Mouse (Mus musculus): Measurements from ENCODE around the gene B3gat3. TPM values are rescaled to one million over a fixed set of nuclear protein-coding genes. Genes with fewer than 3 reads are reported as not detected.

The B3gat3 gene
- polyA plus RNA-seq, 1 experiment from 2014 or later: 88.7 TPM

- 96% methylated on average over 2 of the region's 2 CpGs for WGBS
Observed at GRCm38 (mm10) chr19:8975491-8975890, 55.3 kb downstream of the B3gat3 start.

GRCm38 (mm10) chr19:8976535-8976934 lies 56.4 kb downstream of the B3gat3 start:
- H3K36me3 ChIP-seq: peaks cover 93% of the 10 kb centered on the region
- no peaks in the 10 kb centered on the region for H3K27me3 ChIP-seq
- no peak overlapping the region for H3K27ac ChIP-seq (replicated peaks)
- peaks cover 14% of the 10 kb centered on the region for H3K4me1 ChIP-seq (replicated peaks)
- H3K9me3 ChIP-seq: no peaks in the 10 kb centered on the region
- ATAC-seq (ENCODE audit: low read depth): peak; percentile 68; the same call in 1 of the 2 replicates
- WGBS: 66% methylated on average over 3 of the region's 3 CpGs
- H3K9ac ChIP-seq: no peak overlapping the region
- H3K4me2 ChIP-seq: no peak overlapping the region
- no peak overlapping the region for H3K4me3 ChIP-seq

More at GRCm38 (mm10) chr19:8975491-8975890, 55.3 kb downstream of the B3gat3 start:
- H3K27me3 ChIP-seq: no peaks in the 10 kb centered on the region
- no peaks in the 10 kb centered on the region for H3K9me3 ChIP-seq
- H3K4me3 ChIP-seq: no peak overlapping the region
- no peak for ATAC-seq (ENCODE audit: low read depth)
- no peak overlapping the region for H3K9ac ChIP-seq
- no peak overlapping the region for H3K27ac ChIP-seq (replicated peaks)
- peaks cover 98% of the 10 kb centered on the region for H3K36me3 ChIP-seq
- H3K4me2 ChIP-seq: no peak overlapping the region
- H3K4me1 ChIP-seq (replicated peaks): peaks cover 4% of the 10 kb centered on the region

Small RNAs within 50 kb of the gene (microRNA-seq; reads per million reads assigned to microRNA genes)
- gene Mir5136: not detected

Other genes starting within 250 kb of the B3gat3 start
- gene Slc3a2, start 197.0 kb upstream of the B3gat3 start, polyA plus RNA-seq (2015; fragmentation: Nextera tagmentation; extraction: Ambion mirVana): 149 and 155 TPM in 2 replicates
- 84.4 and 87.8 TPM in 2 replicates for gene Wdr74, start 184.5 kb upstream of the B3gat3 start, polyA plus RNA-seq (2015; fragmentation: Nextera tagmentation; extraction: Ambion mirVana)
- gene 1700092M07Rik, start 179.7 kb upstream of the B3gat3 start, polyA plus RNA-seq (2015; fragmentation: Nextera tagmentation; extraction: Ambion mirVana): 1.6 and 2.4 TPM in 2 replicates
- 124 and 127 TPM in 2 replicates for gene Stx5a, start 179.0 kb upstream of the B3gat3 start, polyA plus RNA-seq (2015; fragmentation: Nextera tagmentation; extraction: Ambion mirVana)
- 161 and 192 TPM in 2 replicates for gene Nxf1, start 163.3 kb upstream of the B3gat3 start, polyA plus RNA-seq (2015; fragmentation: Nextera tagmentation; extraction: Ambion mirVana)
- 219 and 253 TPM in 2 replicates for gene Tmem223, start 149.4 kb upstream of the B3gat3 start, polyA plus RNA-seq (2015; fragmentation: Nextera tagmentation; extraction: Ambion mirVana)
- 39.3 and 41.9 TPM in 2 replicates for gene Tmem179b, start 145.9 kb upstream of the B3gat3 start, polyA plus RNA-seq (2015; fragmentation: Nextera tagmentation; extraction: Ambion mirVana)
- gene Taf6l, start 134.0 kb upstream of the B3gat3 start, polyA plus RNA-seq (2015; fragmentation: Nextera tagmentation; extraction: Ambion mirVana): 22.9 and 25.9 TPM in 2 replicates
- 167 and 168 TPM in 2 replicates for gene Polr2g, start 121.8 kb upstream of the B3gat3 start, polyA plus RNA-seq (2015; fragmentation: Nextera tagmentation; extraction: Ambion mirVana)
- gene Zbtb3, start 117.8 kb upstream of the B3gat3 start, polyA plus RNA-seq (2015; fragmentation: Nextera tagmentation; extraction: Ambion mirVana): 8.2 and 8.6 TPM in 2 replicates
- gene Ttc9c, start 101.0 kb upstream of the B3gat3 start, polyA plus RNA-seq (2015; fragmentation: Nextera tagmentation; extraction: Ambion mirVana): 47.6 and 59.0 TPM in 2 replicates
- gene Hnrnpul2, start 100.4 kb upstream of the B3gat3 start, polyA plus RNA-seq (2015; fragmentation: Nextera tagmentation; extraction: Ambion mirVana): 5.3 and 6.0 TPM in 2 replicates
- gene AC129217.1, start 90.6 kb upstream of the B3gat3 start, polyA plus RNA-seq (2015; fragmentation: Nextera tagmentation; extraction: Ambion mirVana): not detected in 2 replicates
- gene Bscl2, start 82.9 kb upstream of the B3gat3 start, polyA plus RNA-seq (2015; fragmentation: Nextera tagmentation; extraction: Ambion mirVana): 82.5 and 84.2 TPM in 2 replicates
- gene Gng3, start 81.2 kb upstream of the B3gat3 start, polyA plus RNA-seq (2015; fragmentation: Nextera tagmentation; extraction: Ambion mirVana): 335 and 393 TPM in 2 replicates
- 0.96 and 1.4 TPM in 2 replicates for gene Lrrn4cl, start 69.6 kb upstream of the B3gat3 start, polyA plus RNA-seq (2015; fragmentation: Nextera tagmentation; extraction: Ambion mirVana)
- gene Ubxn1, start 48.9 kb upstream of the B3gat3 start, polyA plus RNA-seq (2015; fragmentation: Nextera tagmentation; extraction: Ambion mirVana): 166 and 171 TPM in 2 replicates
- gene Uqcc3, start 39.5 kb upstream of the B3gat3 start, polyA plus RNA-seq (2015; fragmentation: Nextera tagmentation; extraction: Ambion mirVana): 69.0 and 73.5 TPM in 2 replicates
- 41.1 and 56.4 TPM in 2 replicates for gene Lbhd1, start 36.6 kb upstream of the B3gat3 start, polyA plus RNA-seq (2015; fragmentation: Nextera tagmentation; extraction: Ambion mirVana)
- not detected in 2 replicates for gene Gm49403, start 36.4 kb upstream of the B3gat3 start, polyA plus RNA-seq (2015; fragmentation: Nextera tagmentation; extraction: Ambion mirVana)
- gene 1810009A15Rik, start 31.5 kb upstream of the B3gat3 start, polyA plus RNA-seq (2015; fragmentation: Nextera tagmentation; extraction: Ambion mirVana): 55.6 and 58.8 TPM in 2 replicates
- 0.27 TPM in 1 of 2 replicates, not detected in the other for gene Gm49416, start 31.4 kb upstream of the B3gat3 start, polyA plus RNA-seq (2015; fragmentation: Nextera tagmentation; extraction: Ambion mirVana)
- gene Ints5, start 27.4 kb upstream of the B3gat3 start, polyA plus RNA-seq (2015; fragmentation: Nextera tagmentation; extraction: Ambion mirVana): 31.7 and 36.2 TPM in 2 replicates
- gene Ganab, start 22.3 kb upstream of the B3gat3 start, polyA plus RNA-seq (2015; fragmentation: Nextera tagmentation; extraction: Ambion mirVana): 89.4 and 101 TPM in 2 replicates
- gene Rom1, start 9.0 kb downstream of the B3gat3 start, polyA plus RNA-seq (2015; fragmentation: Nextera tagmentation; extraction: Ambion mirVana): 1.6 and 2.8 TPM in 2 replicates
- gene Eml3, start 9.2 kb downstream of the B3gat3 start, polyA plus RNA-seq (2015; fragmentation: Nextera tagmentation; extraction: Ambion mirVana): 11.8 and 12.2 TPM in 2 replicates
- 126 and 141 TPM in 2 replicates for gene Mta2, start 21.5 kb downstream of the B3gat3 start, polyA plus RNA-seq (2015; fragmentation: Nextera tagmentation; extraction: Ambion mirVana)
- gene Tut1, start 33.5 kb downstream of the B3gat3 start, polyA plus RNA-seq (2015; fragmentation: Nextera tagmentation; extraction: Ambion mirVana): 29.2 and 30.1 TPM in 2 replicates
- 323 and 328 TPM in 2 replicates for gene Eef1g, start 46.7 kb downstream of the B3gat3 start, polyA plus RNA-seq (2015; fragmentation: Nextera tagmentation; extraction: Ambion mirVana)
- 4.8 and 4.9 TPM in 2 replicates for gene Ahnak, start 68.9 kb downstream of the B3gat3 start, polyA plus RNA-seq (2015; fragmentation: Nextera tagmentation; extraction: Ambion mirVana)
- gene Scgb1a1, start 167.6 kb downstream of the B3gat3 start, polyA plus RNA-seq (2015; fragmentation: Nextera tagmentation; extraction: Ambion mirVana): not detected in 2 replicates
- gene Asrgl1, start 215.3 kb downstream of the B3gat3 start, polyA plus RNA-seq (2015; fragmentation: Nextera tagmentation; extraction: Ambion mirVana): 18.5 and 21.8 TPM in 2 replicates

Data from neural tube, embryonic 13.5 days (tissue).